Mouse (Mus musculus): ENCODE results near the gene Amotl2.

DNA sequence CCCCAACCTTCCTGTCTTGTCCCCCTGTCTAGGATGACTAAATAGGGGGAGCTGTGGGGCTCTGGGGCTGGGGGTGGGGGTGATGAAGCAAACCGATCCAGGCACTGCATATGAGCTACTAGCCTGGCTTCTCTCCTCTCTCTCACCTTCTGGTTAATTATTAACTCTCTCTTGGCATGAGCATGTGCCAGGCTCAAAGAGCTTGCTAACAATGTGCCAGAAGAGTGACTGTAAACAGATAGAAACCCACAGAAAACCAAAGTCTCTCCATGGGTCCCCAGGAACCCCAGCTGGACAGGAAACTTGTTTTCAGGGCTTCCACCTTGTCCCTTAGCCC is 18.2 kb downstream of the Amotl2 start:
- TF ChIP-seq CTCF (IDR thresholded peaks at IDR 0.05; ENCODE audit: borderline replicate concordance, control insufficient read depth, extremely low read depth, insufficient read depth, low read length, poor library complexity) (no peak), POLR2A (IDR thresholded peaks at IDR 0.05; ENCODE audit: control insufficient read depth, extremely low read depth, insufficient read depth, low read length, poor library complexity) (no peak)
